Mouse (Mus musculus) heart, adult 18-20 months (tissue): ENCODE results near the gene Lsmem1. TPM values are rescaled to one million over a fixed set of nuclear protein-coding genes. Genes with fewer than 3 reads are reported as not detected.

Experiments
- DNase-seq, 2 experiments: peaks; one replicate each; pipeline ENCODE4 v3.0.0; 2021 to 2022; ENCODE audit warnings: mixed read lengths in 1 of 2
- microRNA-seq, 2 experiments: library from miRNA; unstranded; fragments of <30 nt; microRNA quantifications; one replicate each; pipeline ENCODE4 v1.2.0; 2022
- total RNA-seq, 2 experiments: library from RNA; stranded (reverse); gene quantifications; 2 replicates each; pipeline ENCODE4 v1.2.3; 2021

Gene Lsmem1
- total RNA-seq, 2 experiments from 2014 or later, result 50.9 to 60.2 TPM

GRCm38 (mm10) chr12:40140706-40141105 is 58.6 kb downstream of the Lsmem1 start:
- no peak for DNase-seq

GRCm38 (mm10) chr12:40139484-40140245 is 59.6 kb downstream of the Lsmem1 start:
- no peak for DNase-seq

- DNase-seq, result no peak
Observed at GRCm38 (mm10) chr12:40134529-40134928, 64.8 kb downstream of the Lsmem1 start.

- peak; percentile 11 to 31 for DNase-seq
Observed at GRCm38 (mm10) chr12:40133573-40134271, 65.6 kb downstream of the Lsmem1 start, which contains the start of gene Scin. Scin (minus strand) TSS chr12:40134228.

GRCm38 (mm10) chr12:40133194-40133572 is 66.1 kb downstream of the Lsmem1 start:
- no peak for DNase-seq

Small RNA genes lying within 50 kb of the gene (microRNA-seq; reads per million reads assigned to microRNA genes)
- 5.3 to 8.6 reads per million in 2 experiments for gene Mir1938

Other genes with a start within 250 kb of the Lsmem1 start
- gene Arl4a, start 161.5 kb downstream of the Lsmem1 start, total RNA-seq, result 10 to 100 TPM; 22.6 to 31.0 TPM
- 1 to 10 TPM; 2.0 to 2.2 TPM for gene Scin, start 65.3 kb downstream of the Lsmem1 start, total RNA-seq
- gene Ifrd1, start 49.0 kb upstream of the Lsmem1 start, total RNA-seq, result 100 to 1,000 TPM in 1 of 2 experiments, 10 to 100 TPM in 1; 98.6 to 105 TPM
- gene Zfp277, start 246.4 kb upstream of the Lsmem1 start, total RNA-seq, result 10 to 100 TPM; 11.6 to 13.1 TPM
- gene Dock4, start 246.5 kb upstream of the Lsmem1 start, total RNA-seq, result 10 to 100 TPM; 11.9 to 13.9 TPM